Mouse (Mus musculus) neural tube, embryonic 13.5 days (tissue): Measurements from ENCODE around the gene Caln1. TPM values are rescaled to one million over a fixed set of nuclear protein-coding genes. Genes with fewer than 3 reads are reported as not detected.

Experiments
- ATAC-seq: fragments of 200-750 bp; cut with Nextera tagmentation; 2 replicates; pipeline ENCODE4 v1.8.0; 2017; ENCODE audit warnings: low read depth, mild to moderate bottlenecking, moderate TSS enrichment, moderate library complexity
- H3K27ac ChIP-seq: fragments of 300-500 bp; sonication (generic); replicated peaks from 2 replicates; pipeline ENCODE4 v1.5.1; 2015; ENCODE audit warnings: moderate library complexity, mild to moderate bottlenecking, inconsistent platforms
- H3K27me3 ChIP-seq: fragments of 300-500 bp; sonication (generic); 2 replicates; pipeline ENCODE4 v1.6.1; 2015; ENCODE audit warnings: mild to moderate bottlenecking, inconsistent platforms
- H3K36me3 ChIP-seq: fragments of 300-500 bp; sonication (generic); 2 replicates; pipeline ENCODE4 v1.6.1; 2015; ENCODE audit warnings: mild to moderate bottlenecking, inconsistent platforms
- H3K4me1 ChIP-seq: fragments of 300-500 bp; sonication (generic); replicated peaks from 2 replicates; pipeline ENCODE4 v1.6.1; 2015; ENCODE audit warnings: inconsistent platforms
- H3K4me2 ChIP-seq: fragments of 300-500 bp; sonication (generic); 2 replicates; pipeline ENCODE4 v1.6.1; 2015; ENCODE audit warnings: inconsistent platforms, mild to moderate bottlenecking, moderate library complexity
- H3K4me3 ChIP-seq: fragments of 300-500 bp; sonication (generic); 2 replicates; pipeline ENCODE4 v1.5.1; 2015; ENCODE audit warnings: mild to moderate bottlenecking, inconsistent platforms
- H3K9ac ChIP-seq: fragments of 300-500 bp; sonication (generic); 2 replicates; pipeline ENCODE4 v1.6.1; 2015; ENCODE audit warnings: moderate library complexity, mild to moderate bottlenecking, inconsistent platforms
- H3K9me3 ChIP-seq: fragments of 300-500 bp; sonication (generic); 2 replicates; pipeline ENCODE4 v1.6.1; 2016; ENCODE audit warnings: inconsistent platforms
- WGBS: fragments of 180-500 bp; shearing (Covaris S2); methylation state at CpG from one replicate; pipeline ENCODE4 v1.1.7; 2015; 5-methylcytosine and 5-hydroxymethylcytosine counted together
- polyA plus RNA-seq: library from polyadenylated mRNA; unstranded; fragments of >200 nt; fragmentation: Nextera tagmentation; extraction: Ambion mirVana; gene quantifications from 2 replicates; pipeline ENCODE4 v1.2.1, GENCODE M21; 2015

The Caln1 gene
- polyA plus RNA-seq, 1 experiment from 2014 or later: 10.5 TPM

- H3K9me3 ChIP-seq: no peaks in the 10 kb centered on the region
- H3K9ac ChIP-seq: no peak overlapping the region
- ATAC-seq: no peak
- no peaks in the 10 kb centered on the region for H3K36me3 ChIP-seq
- no peak overlapping the region for H3K27ac ChIP-seq
- H3K4me1 ChIP-seq: no peaks in the 10 kb centered on the region
- no peak overlapping the region for H3K4me2 ChIP-seq
- H3K4me3 ChIP-seq: no peak overlapping the region
- 89% methylated on average over 3 of the region's 3 CpGs for WGBS
- H3K27me3 ChIP-seq: no peaks in the 10 kb centered on the region
Measured at GRCm38 (mm10) chr5:130792755-130793452, 423.6 kb downstream of the Caln1 start.

GRCm38 (mm10) chr5:130797713-130798112, 428.5 kb downstream of the Caln1 start:
- Histone ChIP-seq H3K4me1 (no peaks in the 10 kb centered on the region), H3K27ac (no peak overlapping the region), H3K9ac (no peak overlapping the region), H3K4me2 (no peak overlapping the region), H3K9me3 (no peaks in the 10 kb centered on the region), H3K4me3 (no peak overlapping the region), H3K36me3 (no peaks in the 10 kb centered on the region), H3K27me3 (no peaks in the 10 kb centered on the region)
- WGBS: 81% methylated on average over 5 of the region's 5 CpGs
- ATAC-seq: no peak

GRCm38 (mm10) chr5:130810314-130810713, 441.1 kb downstream of the Caln1 start:
- Histone ChIP-seq H3K36me3 (no peaks in the 10 kb centered on the region), H3K4me2 (no peak overlapping the region), H3K4me3 (no peak overlapping the region), H3K27me3 (no peaks in the 10 kb centered on the region), H3K4me1 (no peaks in the 10 kb centered on the region; the same call in 1 of the 2 replicates), H3K9ac (no peak overlapping the region), H3K9me3 (peaks cover 6% of the 10 kb centered on the region), H3K27ac (no peak overlapping the region)
- 29% methylated on average over 6 of the region's 6 CpGs for WGBS
- ATAC-seq: no peak

- H3K27ac ChIP-seq: no peak overlapping the region
- no peak for ATAC-seq
Measured at GRCm38 (mm10) chr5:130810846-130811245, 441.6 kb downstream of the Caln1 start.

GRCm38 (mm10) chr5:130811266-130811665, 442.0 kb downstream of the Caln1 start:
- Histone ChIP-seq H3K9ac (no peak overlapping the region), H3K27ac (no peak overlapping the region), H3K4me2 (no peak overlapping the region), H3K36me3 (no peaks in the 10 kb centered on the region), H3K9me3 (peaks cover 6% of the 10 kb centered on the region), H3K4me3 (no peak overlapping the region), H3K27me3 (no peaks in the 10 kb centered on the region), H3K4me1 (no peaks in the 10 kb centered on the region; the same call in 1 of the 2 replicates)
- 43% methylated on average over 3 of the region's 3 CpGs for WGBS
- 0 out of 2 replicates have a peak, but pooled peaks have one; percentile 32 for ATAC-seq

More at GRCm38 (mm10) chr5:130810846-130811245, 441.6 kb downstream of the Caln1 start:
- Histone ChIP-seq H3K9me3 (peaks cover 6% of the 10 kb centered on the region), H3K4me1 (no peaks in the 10 kb centered on the region; the same call in 1 of the 2 replicates), H3K4me3 (no peak overlapping the region), H3K36me3 (no peaks in the 10 kb centered on the region), H3K9ac (no peak overlapping the region), H3K27me3 (no peaks in the 10 kb centered on the region), H3K4me2 (no peak overlapping the region)
- 35% methylated on average over 1 of the region's 1 CpGs for WGBS

- no peak overlapping the region for H3K9ac ChIP-seq
- no peaks in the 10 kb centered on the region for H3K36me3 ChIP-seq
- peaks cover 6% of the 10 kb centered on the region for H3K9me3 ChIP-seq
- no peaks in the 10 kb centered on the region for H3K27me3 ChIP-seq
- H3K4me2 ChIP-seq: no peak overlapping the region
- H3K27ac ChIP-seq: no peak overlapping the region
- WGBS: 78% methylated on average over 3 of the region's 3 CpGs
- H3K4me3 ChIP-seq: no peak overlapping the region
- no peak for ATAC-seq
- H3K4me1 ChIP-seq: no peaks in the 10 kb centered on the region; the same call in 1 of the 2 replicates
Measured at GRCm38 (mm10) chr5:130811966-130812365, 442.7 kb downstream of the Caln1 start.

- H3K4me3 ChIP-seq: no peak overlapping the region
- H3K27me3 ChIP-seq: no peaks in the 10 kb centered on the region
- H3K36me3 ChIP-seq: no peaks in the 10 kb centered on the region
- no peaks in the 10 kb centered on the region; the same call in 1 of the 2 replicates for H3K4me1 ChIP-seq
- no peak overlapping the region for H3K4me2 ChIP-seq
- no peak for ATAC-seq
- 95% methylated on average over 8 of the region's 8 CpGs for WGBS
- peaks cover 6% of the 10 kb centered on the region for H3K9me3 ChIP-seq
- H3K27ac ChIP-seq: no peak overlapping the region
- no peak overlapping the region for H3K9ac ChIP-seq
Measured at GRCm38 (mm10) chr5:130812556-130812955, 443.3 kb downstream of the Caln1 start.

GRCm38 (mm10) chr5:130813089-130813488, 443.8 kb downstream of the Caln1 start:
- 89% methylated on average over 9 of the region's 9 CpGs for WGBS
- H3K27ac ChIP-seq: no peak overlapping the region

GRCm38 (mm10) chr5:130815352-130815751, 446.1 kb downstream of the Caln1 start:
- no peaks in the 10 kb centered on the region for H3K27me3 ChIP-seq
- no peak overlapping the region for H3K4me2 ChIP-seq
- no peaks in the 10 kb centered on the region for H3K36me3 ChIP-seq
- no peaks in the 10 kb centered on the region for H3K9me3 ChIP-seq
- no peak overlapping the region for H3K9ac ChIP-seq
- whole genome bisulfite sequencing: 89% methylated on average over 5 of the region's 5 CpGs
- no peak overlapping the region for H3K4me3 ChIP-seq
- no peak overlapping the region for H3K27ac ChIP-seq
- no peaks in the 10 kb centered on the region for H3K4me1 ChIP-seq
- ATAC-seq: no peak

More at GRCm38 (mm10) chr5:130813089-130813488, 443.8 kb downstream of the Caln1 start:
- peaks cover 6% of the 10 kb centered on the region for H3K9me3 ChIP-seq
- no peaks in the 10 kb centered on the region for H3K36me3 ChIP-seq
- no peak overlapping the region for H3K4me2 ChIP-seq
- no peak overlapping the region for H3K9ac ChIP-seq
- no peak for ATAC-seq
- no peaks in the 10 kb centered on the region for H3K27me3 ChIP-seq
- H3K4me3 ChIP-seq: no peak overlapping the region
- no peaks in the 10 kb centered on the region; the same call in 1 of the 2 replicates for H3K4me1 ChIP-seq

- Histone ChIP-seq H3K9ac (no peak overlapping the region), H3K4me3 (no peak overlapping the region)
Measured at GRCm38 (mm10) chr5:130820021-130820648, 450.9 kb downstream of the Caln1 start.

GRCm38 (mm10) chr5:130820661-130821060, 451.4 kb downstream of the Caln1 start:
- no peaks in the 10 kb centered on the region for H3K36me3 ChIP-seq
- H3K9me3 ChIP-seq: no peaks in the 10 kb centered on the region
- no peak overlapping the region for H3K9ac ChIP-seq
- no peak overlapping the region for H3K27ac ChIP-seq
- 91% methylated on average over 5 of the region's 5 CpGs for WGBS
- H3K4me1 ChIP-seq: no peaks in the 10 kb centered on the region
- no peaks in the 10 kb centered on the region for H3K27me3 ChIP-seq
- no peak overlapping the region for H3K4me2 ChIP-seq
- no peak for ATAC-seq
- no peak overlapping the region for H3K4me3 ChIP-seq

More at GRCm38 (mm10) chr5:130820021-130820648, 450.9 kb downstream of the Caln1 start:
- H3K27me3 ChIP-seq: no peaks in the 10 kb centered on the region
- no peaks in the 10 kb centered on the region for H3K36me3 ChIP-seq
- ATAC-seq: no peak
- no peak overlapping the region for H3K4me2 ChIP-seq
- 77% methylated on average over 4 of the region's 4 CpGs for WGBS
- no peaks in the 10 kb centered on the region for H3K9me3 ChIP-seq
- H3K27ac ChIP-seq: no peak overlapping the region
- H3K4me1 ChIP-seq: no peaks in the 10 kb centered on the region

- no peak for ATAC-seq
Measured at GRCm38 (mm10) chr5:130825797-130826196, 456.5 kb downstream of the Caln1 start.

More at GRCm38 (mm10) chr5:130825797-130826196, 456.5 kb downstream of the Caln1 start:
- H3K27me3 ChIP-seq: no peaks in the 10 kb centered on the region
- peaks cover 8% of the 10 kb centered on the region; the same call in 1 of the 2 replicates for H3K9me3 ChIP-seq
- H3K4me1 ChIP-seq: no peaks in the 10 kb centered on the region
- no peaks in the 10 kb centered on the region for H3K36me3 ChIP-seq
- H3K4me2 ChIP-seq: no peak overlapping the region
- H3K27ac ChIP-seq: no peak overlapping the region
- 88% methylated on average over 2 of the region's 2 CpGs for WGBS
- no peak overlapping the region for H3K4me3 ChIP-seq
- no peak overlapping the region for H3K9ac ChIP-seq
